Mouse (Mus musculus): ENCODE data around the gene Vmn1r228. TPM values are rescaled to one million over a fixed set of nuclear protein-coding genes. Genes with fewer than 3 reads are reported as not detected.

Vmn1r228 gene
- not detected in 2 replicates for polyA plus RNA-seq (2012; rRNA removed)

DNA sequence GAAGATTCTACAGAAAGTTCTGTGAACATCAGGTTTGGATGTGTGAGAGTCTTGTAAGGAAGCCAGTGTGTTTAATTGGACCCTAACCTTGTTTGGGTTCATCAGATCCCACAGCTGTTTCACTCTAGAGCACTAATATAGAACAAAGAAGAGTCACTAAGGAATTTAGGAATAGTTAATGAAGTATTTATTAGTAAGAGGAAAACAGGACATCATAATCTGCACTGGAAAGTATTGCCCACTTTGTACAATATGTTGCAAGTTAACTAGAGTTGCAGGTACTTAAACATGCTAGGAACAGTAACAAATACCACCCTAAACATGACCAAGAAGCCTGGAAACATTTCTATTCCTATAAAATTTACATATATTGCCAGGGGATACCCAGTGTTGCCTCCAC is at the start of gene Vmn1r228:
Gene Vmn1r228 (minus strand): TSS at position 101 of the 400 bp plus-strand sequence.

DNA sequence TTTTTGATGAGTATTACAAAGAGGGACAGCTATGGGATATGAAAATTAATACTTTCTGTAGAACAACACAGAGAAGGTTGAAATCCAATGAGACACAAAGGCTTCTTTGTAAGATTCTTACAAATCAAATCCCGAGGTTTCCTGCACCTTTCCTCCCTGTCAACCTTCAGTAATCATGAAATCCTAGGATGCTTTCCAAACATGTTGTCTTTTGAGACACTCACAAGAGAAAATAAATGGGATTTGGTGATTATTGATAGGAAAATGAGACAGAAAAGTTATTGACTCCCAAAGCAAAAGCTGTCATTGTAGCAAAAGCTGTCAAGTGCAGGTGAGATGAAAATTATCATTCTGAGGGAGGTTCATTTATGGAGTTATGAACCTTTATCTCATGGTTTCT is 25.3 kb upstream of the Vmn1r228 start, which contains the start of gene Vmn1r229:
Gene Vmn1r229 (plus strand): TSS at position 301 of the 400 bp plus-strand sequence.

DNA sequence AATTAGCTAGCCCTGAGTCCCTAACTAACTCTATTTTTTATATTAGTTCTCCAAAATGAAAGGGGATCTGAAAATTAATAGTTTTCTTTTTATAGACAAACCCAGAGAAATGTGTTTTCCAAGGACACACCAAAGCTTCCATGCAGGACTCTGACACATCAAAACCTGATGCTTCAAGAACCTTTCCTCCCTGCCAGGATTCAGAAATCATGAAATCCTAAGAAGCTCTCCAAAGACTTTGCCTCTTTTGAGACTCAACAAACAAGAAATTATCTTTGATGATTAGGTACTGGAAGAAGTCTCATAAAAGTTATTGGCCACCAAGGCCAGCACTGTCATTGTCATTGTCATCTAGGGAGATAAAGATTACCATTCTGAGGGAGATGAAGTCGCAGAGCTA is 56.4 kb downstream of the Vmn1r228 start, which contains the start of gene Vmn1r227:
Gene Vmn1r227 (plus strand): TSS at position 301 of the 400 bp plus-strand sequence.

Other genes starting within 250 kb of the Vmn1r228 start
- gene Vmn2r109, start 221.4 kb downstream of the Vmn1r228 start, polyA plus RNA-seq (2012; rRNA removed) = not detected in 2 replicates
- gene Vmn2r110, start 189.7 kb downstream of the Vmn1r228 start, polyA plus RNA-seq (2012; rRNA removed) = not detected in 2 replicates
- not detected in 2 replicates for gene Fpr-rs3, start 161.3 kb downstream of the Vmn1r228 start, polyA plus RNA-seq (2012; rRNA removed)
- not detected in 2 replicates for gene Vmn1r226, start 103.3 kb downstream of the Vmn1r228 start, polyA plus RNA-seq (2012; rRNA removed)
- not detected in 2 replicates for gene Vmn1r227, start 56.3 kb downstream of the Vmn1r228 start, polyA plus RNA-seq (2012; rRNA removed)
- gene Vmn1r229, start 25.4 kb upstream of the Vmn1r228 start, polyA plus RNA-seq (2012; rRNA removed) = not detected in 2 replicates
- gene Vmn1r230, start 54.3 kb upstream of the Vmn1r228 start, polyA plus RNA-seq (2012; rRNA removed) = not detected in 2 replicates
- gene Vmn1r231, start 118.9 kb upstream of the Vmn1r228 start, polyA plus RNA-seq (2012; rRNA removed) = not detected in 2 replicates
- not detected in 2 replicates for gene Vmn1r232, start 133.6 kb upstream of the Vmn1r228 start, polyA plus RNA-seq (2012; rRNA removed)
- gene Ppp2r1a, start 159.2 kb upstream of the Vmn1r228 start, polyA plus RNA-seq (2012; rRNA removed) = 415 and 422 TPM in 2 replicates
- not detected in 2 replicates for gene Vmn1r233, start 210.3 kb upstream of the Vmn1r228 start, polyA plus RNA-seq (2012; rRNA removed)
- gene Zfp160, start 222.7 kb upstream of the Vmn1r228 start, polyA plus RNA-seq (2012; rRNA removed) = 23.9 and 24.0 TPM in 2 replicates